Mouse (Mus musculus): ENCODE measurements around the gene Hsd17b6. TPM values are rescaled to one million over a fixed set of nuclear protein-coding genes. Genes with fewer than 3 reads are reported as not detected.

Gene Hsd17b6
- polyA plus RNA-seq, 1 experiment from 2014 or later: not detected

DNA sequence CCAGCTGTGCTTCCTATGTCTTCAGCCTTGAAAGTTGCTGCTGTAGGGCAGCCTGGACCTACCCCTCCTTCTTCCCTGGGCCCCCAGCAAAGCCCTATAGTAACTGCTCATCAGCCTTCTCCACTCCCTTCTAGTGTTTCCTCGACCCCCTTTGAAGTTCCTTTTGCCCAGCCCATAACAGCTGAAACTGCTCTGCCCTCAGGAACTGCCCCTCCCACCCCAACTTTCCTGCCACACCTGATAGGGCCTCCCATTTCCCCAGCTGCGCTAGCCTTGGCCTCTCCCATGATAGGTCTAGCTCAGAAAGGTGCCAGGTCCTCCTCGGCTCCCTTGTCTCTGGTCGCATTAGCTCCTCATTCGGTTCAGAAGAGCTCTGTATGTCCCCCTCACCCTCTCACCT is 31.8 kb upstream of the Hsd17b6 start:
- peak overlapping the region; percentile 51 for H3K9ac ChIP-seq
- no peak overlapping the region for H3K4me3 ChIP-seq
- H3K36me3 ChIP-seq: peaks cover 57% of the 10 kb centered on the region
- H3K4me1 ChIP-seq: peaks cover 66% of the 10 kb centered on the region
- H3K27ac ChIP-seq: 0 out of 2 replicates have a peak overlapping the region, but pooled peaks have one; percentile 17
- ATAC-seq (ENCODE audit: insufficient number of reproducible peaks, insufficient read depth, low FRiP score, low TSS enrichment, low read depth): no peak
- WGBS: 38% methylated on average over 5 of the region's 5 CpGs
- peak overlapping the region; percentile 86; the same call in 1 of the 2 replicates for H3K4me2 ChIP-seq
- H3K9me3 ChIP-seq: no peaks in the 10 kb centered on the region
- no peaks in the 10 kb centered on the region for H3K27me3 ChIP-seq

DNA sequence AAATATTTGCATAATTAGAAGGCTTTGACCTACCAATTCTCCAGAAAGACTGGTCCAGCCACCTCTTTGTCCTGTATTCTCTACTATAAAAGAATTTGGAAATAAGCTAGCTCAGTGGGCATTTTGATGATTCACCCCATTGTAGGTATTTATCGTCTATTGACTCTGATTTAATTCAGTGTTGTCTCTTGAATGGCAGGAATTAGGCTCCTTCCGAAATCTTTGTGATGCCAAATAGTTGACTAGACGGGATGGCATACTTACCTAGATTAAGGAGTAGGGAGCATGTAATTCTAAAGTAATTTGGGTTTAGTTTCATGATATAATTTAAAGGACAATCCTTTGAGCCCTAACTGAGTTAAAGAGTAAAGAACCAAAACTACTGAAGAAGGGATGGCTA is 30.5 kb upstream of the Hsd17b6 start:
- no peak for ATAC-seq (ENCODE audit: insufficient number of reproducible peaks, insufficient read depth, low FRiP score, low TSS enrichment, low read depth)
- peaks cover 57% of the 10 kb centered on the region for H3K4me1 ChIP-seq
- H3K4me3 ChIP-seq: peak overlapping the region; percentile 6; the same call in 1 of the 2 replicates
- H3K9me3 ChIP-seq: no peaks in the 10 kb centered on the region
- no peak overlapping the region for H3K27ac ChIP-seq
- WGBS: 64% methylated on average over 3 of the region's 3 CpGs
- peak overlapping the region; percentile 86 for H3K4me2 ChIP-seq
- no peaks in the 10 kb centered on the region for H3K27me3 ChIP-seq
- H3K36me3 ChIP-seq: peaks cover 44% of the 10 kb centered on the region
- H3K9ac ChIP-seq: 0 out of 2 replicates have a peak overlapping the region, but pooled peaks have one; percentile 28

DNA sequence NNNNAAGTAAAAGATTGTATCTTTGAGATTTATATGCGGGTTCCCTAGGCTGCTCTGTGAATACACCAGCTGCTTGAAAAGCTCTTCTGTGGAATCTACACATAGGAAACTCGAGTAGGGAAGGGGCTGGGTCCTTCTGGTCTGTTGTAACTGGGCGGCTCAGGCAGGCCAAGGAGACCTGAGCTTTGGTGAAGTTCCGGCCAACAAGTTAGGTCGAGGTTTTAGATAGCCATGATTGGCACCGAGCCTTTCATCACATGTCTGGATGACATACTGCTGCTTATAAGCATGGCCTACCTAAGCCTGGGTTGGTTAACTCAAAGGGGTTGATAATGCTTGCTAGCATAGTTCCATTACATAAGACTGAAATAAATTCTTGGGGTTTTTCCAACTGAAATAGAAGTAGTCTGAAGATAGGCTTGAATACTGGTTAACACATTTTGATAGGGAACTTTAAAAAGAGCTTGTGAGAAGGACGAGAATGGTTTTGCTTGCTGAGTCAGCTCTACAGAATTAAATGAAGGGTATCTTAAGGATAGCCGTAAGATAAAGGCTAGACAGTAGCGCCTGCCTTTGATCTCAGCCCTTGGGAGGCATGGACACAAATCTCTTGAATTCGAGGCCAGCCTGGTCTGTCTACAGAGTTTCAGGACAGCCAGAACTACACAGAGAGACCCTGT is 29.5 kb upstream of the Hsd17b6 start:
- WGBS: 3% methylated on average over 10 of the region's 10 CpGs
- Histone ChIP-seq H3K4me3 (peak overlapping the region; percentile 98), H3K9me3 (no peaks in the 10 kb centered on the region), H3K9ac (peak overlapping the region; percentile 99), H3K27me3 (no peaks in the 10 kb centered on the region), H3K27ac (peak overlapping the region; percentile 98), H3K4me1 (peaks cover 51% of the 10 kb centered on the region), H3K4me2 (peak overlapping the region; percentile 86), H3K36me3 (peaks cover 36% of the 10 kb centered on the region)
- ATAC-seq (ENCODE audit: insufficient number of reproducible peaks, insufficient read depth, low FRiP score, low TSS enrichment, low read depth): no peak

DNA sequence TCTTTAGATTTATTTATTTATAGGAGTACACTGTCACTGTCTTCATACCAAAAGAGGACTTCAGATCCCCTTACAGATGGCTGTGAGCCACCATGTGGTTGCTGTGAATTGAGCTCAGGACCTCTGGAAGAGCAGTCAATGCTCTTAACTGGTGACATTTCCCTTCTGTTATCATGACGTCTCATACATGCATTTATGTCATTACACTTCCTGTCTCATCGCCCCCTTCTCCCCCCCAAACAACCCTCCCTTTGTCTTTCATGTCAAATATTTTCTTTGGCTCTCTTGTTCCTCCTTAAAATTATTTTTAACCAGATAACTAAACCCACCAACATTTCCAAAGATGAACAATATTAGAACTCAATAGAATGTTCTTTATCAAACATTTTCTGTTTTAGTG is 23.4 kb upstream of the Hsd17b6 start:
- Histone ChIP-seq H3K9ac (no peak overlapping the region), H3K27me3 (no peaks in the 10 kb centered on the region), H3K4me3 (no peak overlapping the region), H3K27ac (no peak overlapping the region), H3K4me1 (peaks cover 5% of the 10 kb centered on the region; the same call in 1 of the 2 replicates), H3K4me2 (no peak overlapping the region), H3K36me3 (peaks cover 49% of the 10 kb centered on the region), H3K9me3 (no peaks in the 10 kb centered on the region)
- ATAC-seq (ENCODE audit: insufficient number of reproducible peaks, insufficient read depth, low FRiP score, low TSS enrichment, low read depth): no peak
- 72% methylated on average over 2 of the region's 2 CpGs for WGBS

DNA sequence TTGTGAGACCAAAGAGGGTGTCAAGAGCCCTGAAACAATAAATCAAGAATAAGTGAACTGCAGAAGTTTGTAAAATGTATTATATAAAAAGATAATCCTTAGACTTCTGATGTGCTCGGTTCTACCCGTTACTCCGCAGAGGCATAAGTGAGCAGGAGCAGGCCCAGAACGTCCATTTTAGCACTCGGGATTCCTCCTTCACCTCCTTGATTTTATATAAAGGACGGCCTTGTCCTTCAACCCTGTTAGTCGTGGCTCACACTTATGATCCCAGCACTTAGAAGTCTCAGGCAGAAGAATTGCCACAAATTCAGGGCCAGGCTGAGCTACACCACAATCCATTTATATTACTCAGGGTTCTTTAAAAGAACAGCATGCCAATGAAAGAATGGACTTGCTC is 22.5 kb upstream of the Hsd17b6 start:
- Histone ChIP-seq H3K4me1 (peaks cover 5% of the 10 kb centered on the region; the same call in 1 of the 2 replicates), H3K9ac (no peak overlapping the region), H3K27me3 (no peaks in the 10 kb centered on the region), H3K36me3 (peaks cover 57% of the 10 kb centered on the region), H3K4me2 (no peak overlapping the region), H3K27ac (no peak overlapping the region), H3K9me3 (no peaks in the 10 kb centered on the region), H3K4me3 (no peak overlapping the region)
- whole genome bisulfite sequencing: 92% methylated on average over 7 of the region's 7 CpGs
- ATAC-seq (ENCODE audit: insufficient number of reproducible peaks, insufficient read depth, low FRiP score, low TSS enrichment, low read depth): no peak

DNA sequence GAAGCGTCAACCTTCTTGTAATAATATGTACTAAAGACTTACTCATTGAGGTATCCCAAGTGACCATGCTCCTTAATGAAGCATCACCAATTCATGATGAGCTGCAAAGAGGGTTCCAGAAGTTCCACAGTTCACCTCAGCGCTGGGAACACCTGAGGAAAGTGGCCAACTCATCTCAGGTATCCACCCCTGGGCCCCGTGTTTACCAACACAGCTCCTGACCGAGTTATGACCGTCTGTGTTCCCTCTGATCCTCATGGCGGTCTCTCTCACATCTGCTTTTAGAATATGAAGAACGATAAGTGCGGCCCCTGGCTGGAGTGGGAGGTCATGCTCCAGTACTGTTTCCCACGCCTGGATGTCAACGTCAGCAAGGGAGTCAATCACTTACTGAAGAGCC is 16.1 kb upstream of the Hsd17b6 start:
- Histone ChIP-seq H3K36me3 (peaks cover 84% of the 10 kb centered on the region), H3K4me1 (no peaks in the 10 kb centered on the region), H3K9me3 (no peaks in the 10 kb centered on the region), H3K27ac (no peak overlapping the region), H3K4me2 (no peak overlapping the region), H3K27me3 (no peaks in the 10 kb centered on the region), H3K4me3 (no peak overlapping the region), H3K9ac (no peak overlapping the region)
- no peak for ATAC-seq (ENCODE audit: insufficient number of reproducible peaks, insufficient read depth, low FRiP score, low TSS enrichment, low read depth)
- WGBS: 93% methylated on average over 10 of the region's 10 CpGs

DNA sequence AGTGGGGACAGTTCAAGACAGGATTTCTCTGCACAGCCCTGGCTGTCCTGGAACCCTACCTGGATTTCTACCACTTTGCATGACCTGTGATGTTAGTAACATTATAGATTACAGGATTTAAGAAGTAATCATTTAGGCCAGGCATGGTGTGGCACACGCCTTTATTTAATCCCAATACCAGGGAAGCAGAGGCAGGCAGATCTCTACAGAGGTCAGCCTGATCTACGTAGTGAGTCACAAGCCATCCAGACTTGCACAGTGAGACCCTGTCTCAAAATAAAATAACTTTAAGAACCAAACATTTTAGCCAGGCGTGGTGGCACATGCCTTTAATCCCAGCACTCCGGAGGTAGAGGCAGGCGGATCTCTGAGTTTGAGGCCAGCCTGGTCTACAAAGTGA is 14.8 kb upstream of the Hsd17b6 start:
- ATAC-seq (ENCODE audit: insufficient number of reproducible peaks, insufficient read depth, low FRiP score, low TSS enrichment, low read depth): no peak
- H3K36me3 ChIP-seq: peaks cover 81% of the 10 kb centered on the region
- no peaks in the 10 kb centered on the region for H3K9me3 ChIP-seq
- H3K9ac ChIP-seq: no peak overlapping the region
- 94% methylated on average over 5 of the region's 5 CpGs for WGBS
- no peak overlapping the region for H3K4me2 ChIP-seq
- H3K27ac ChIP-seq: no peak overlapping the region
- H3K4me3 ChIP-seq: no peak overlapping the region
- H3K4me1 ChIP-seq: no peaks in the 10 kb centered on the region
- H3K27me3 ChIP-seq: no peaks in the 10 kb centered on the region

DNA sequence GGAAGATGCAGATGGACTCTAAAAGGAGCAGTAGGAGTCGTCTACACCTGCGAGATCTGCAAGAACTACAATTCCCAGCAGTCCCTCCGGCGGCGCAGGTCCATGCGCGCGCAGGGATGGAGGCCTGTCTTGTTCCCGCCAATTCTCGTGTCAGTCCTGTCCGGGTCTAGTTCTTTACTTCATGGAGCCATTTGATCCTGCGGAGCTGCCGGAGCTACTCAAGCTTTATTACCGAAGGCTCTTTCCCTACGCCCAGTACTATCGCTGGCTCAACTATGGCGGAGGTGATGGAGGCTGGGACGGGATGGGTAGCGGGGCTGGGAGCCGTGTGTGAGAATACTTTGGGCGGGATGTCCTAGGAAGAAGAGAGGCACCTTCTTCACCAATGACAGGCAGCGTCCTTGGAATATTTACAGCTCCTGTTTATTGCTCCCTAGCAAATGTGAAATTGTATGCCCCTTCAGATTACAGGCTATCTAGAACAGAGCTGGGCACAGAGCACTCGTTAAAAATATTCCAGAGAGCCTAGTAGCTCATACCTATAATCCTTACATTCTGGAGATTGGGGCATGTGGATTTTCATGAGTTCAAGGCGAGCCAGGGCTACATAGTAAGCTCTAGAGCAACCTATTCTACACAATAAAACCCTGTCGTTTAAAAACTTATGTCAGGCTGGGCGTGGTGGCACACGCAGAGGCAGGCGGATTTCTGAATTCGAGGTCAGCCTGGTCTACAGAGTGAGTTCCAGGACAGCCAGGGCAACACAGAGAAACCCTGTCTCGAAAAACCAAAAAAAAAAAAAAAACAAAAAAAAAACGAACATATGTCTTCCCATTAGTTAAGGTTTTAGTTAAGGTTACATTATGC is 7.9 kb upstream of the Hsd17b6 start, which contains the start of gene Prim1:
TSS of gene Prim1 (plus strand) at position 101 of the 867 bp plus-strand sequence.
- peak; percentile 75; the same call in 1 of the 2 replicates for ATAC-seq (ENCODE audit: insufficient number of reproducible peaks, insufficient read depth, low FRiP score, low TSS enrichment, low read depth)
- peak within 1 kb of the TSS; percentile 70 for H3K4me2 ChIP-seq

DNA sequence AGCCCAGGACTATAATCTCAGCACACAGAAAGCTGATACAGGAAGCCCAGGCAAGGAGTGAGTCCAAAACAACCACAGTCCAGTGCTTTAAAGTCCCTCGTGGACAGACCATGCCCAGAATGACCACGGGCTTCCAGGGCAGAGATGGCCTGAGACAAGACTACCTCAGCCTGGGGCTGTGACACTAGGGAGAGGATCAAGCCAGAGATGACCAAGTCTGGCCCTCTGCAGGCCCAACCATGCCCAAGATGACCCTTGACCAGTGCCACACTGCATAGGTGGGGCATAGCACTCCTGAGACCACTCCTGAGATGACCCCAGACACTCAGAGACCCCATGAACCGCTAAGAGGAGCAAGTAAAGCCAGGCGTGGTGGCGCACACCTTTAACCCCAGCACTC is 2.3 kb upstream of the Hsd17b6 start:
- WGBS: 79% methylated on average over 5 of the region's 5 CpGs

More for the DNA sequence above, 7.9 kb upstream of the Hsd17b6 start, which contains the start of gene Prim1:
- H3K36me3 ChIP-seq: peaks cover 23% of the 10 kb centered on the region
- WGBS: 5% methylated on average over 31 of the region's 31 CpGs
- H3K4me3 ChIP-seq: peak within 1 kb of the TSS; percentile 66
- H3K9ac ChIP-seq: peak within 1 kb of the TSS; percentile 79
- H3K27ac ChIP-seq: peak within 1 kb of the TSS; percentile 81
- H3K9me3 ChIP-seq: no peaks in the 10 kb centered on the region
- no peaks in the 10 kb centered on the region for H3K27me3 ChIP-seq
- no peaks in the 10 kb centered on the region for H3K4me1 ChIP-seq

DNA sequence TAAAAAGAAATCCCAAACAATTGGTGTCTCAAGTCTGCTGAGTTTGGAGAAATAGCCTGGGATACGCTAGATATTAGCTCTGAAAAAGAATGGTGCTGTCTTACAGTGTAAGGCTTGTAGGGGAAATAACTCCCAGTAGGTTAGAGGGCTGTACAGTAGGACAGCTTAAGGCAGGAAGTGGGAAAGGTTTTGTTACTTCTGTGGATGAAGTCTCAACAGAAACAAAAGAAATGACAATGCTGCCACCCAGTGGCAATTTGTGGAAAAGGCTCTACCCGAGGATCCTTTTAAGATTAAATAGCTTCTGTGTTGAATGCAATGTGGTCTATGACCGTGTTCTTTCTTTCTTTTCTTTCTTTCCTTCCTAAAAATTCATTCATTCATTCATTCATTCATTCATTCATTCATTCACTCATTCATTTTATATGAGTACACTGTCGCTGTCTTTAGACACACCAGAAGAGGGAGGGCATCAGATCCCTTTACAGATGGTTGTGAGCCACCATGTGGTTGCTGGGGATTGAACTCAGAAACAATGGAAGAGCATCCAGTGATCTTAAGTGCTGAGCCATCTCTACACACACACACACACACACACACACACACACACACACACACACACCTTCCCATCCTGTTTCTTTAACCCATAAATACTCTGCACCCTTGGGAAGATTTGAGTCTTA is 937 bp upstream of the Hsd17b6 start:
- Histone ChIP-seq H3K27me3 (no peaks in the 10 kb centered on the region), H3K4me3 (no peak overlapping the region), H3K27ac (no peak overlapping the region), H3K4me1 (no peaks in the 10 kb centered on the region), H3K9ac (no peak overlapping the region), H3K9me3 (no peaks in the 10 kb centered on the region), H3K4me2 (no peak overlapping the region), H3K36me3 (no peaks in the 10 kb centered on the region)
- 0 out of 2 replicates have a peak, but pooled peaks have one; percentile 48 for ATAC-seq (ENCODE audit: insufficient number of reproducible peaks, insufficient read depth, low FRiP score, low TSS enrichment, low read depth)
- WGBS: 7% methylated on average over 4 of the region's 4 CpGs

More for the DNA sequence above, 2.3 kb upstream of the Hsd17b6 start:
- ATAC-seq (ENCODE audit: insufficient number of reproducible peaks, insufficient read depth, low FRiP score, low TSS enrichment, low read depth): no peak
- no peak overlapping the region for H3K9ac ChIP-seq
- H3K4me2 ChIP-seq: no peak overlapping the region
- H3K4me3 ChIP-seq: no peak overlapping the region
- H3K9me3 ChIP-seq: no peaks in the 10 kb centered on the region
- no peak overlapping the region for H3K27ac ChIP-seq
- H3K27me3 ChIP-seq: no peaks in the 10 kb centered on the region
- no peaks in the 10 kb centered on the region for H3K36me3 ChIP-seq
- H3K4me1 ChIP-seq: no peaks in the 10 kb centered on the region

DNA sequence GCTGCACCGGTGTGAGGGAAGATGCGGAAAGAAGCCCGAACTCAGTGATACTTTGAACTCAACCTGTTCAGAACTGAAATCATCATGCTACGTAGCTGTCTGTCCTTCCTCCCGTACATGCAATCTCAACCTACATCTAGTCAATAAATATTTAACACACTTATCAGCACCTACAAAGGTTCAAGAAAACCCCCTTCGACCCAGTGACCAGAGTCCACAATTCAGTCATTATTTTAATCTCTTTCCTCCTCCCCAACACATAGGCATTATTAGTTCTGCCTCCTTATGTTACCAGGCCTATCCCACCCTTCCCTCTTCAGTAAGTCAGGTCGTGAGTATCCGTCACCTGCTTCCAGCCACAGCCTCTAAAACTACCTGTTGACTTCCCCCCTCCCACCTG is 1.9 kb downstream of the Hsd17b6 start:
- no peak overlapping the region for H3K4me3 ChIP-seq
- WGBS: 85% methylated on average over 8 of the region's 8 CpGs

More for the DNA sequence above, 1.9 kb downstream of the Hsd17b6 start:
- no peaks in the 10 kb centered on the region for H3K36me3 ChIP-seq
- no peaks in the 10 kb centered on the region for H3K27me3 ChIP-seq
- no peak overlapping the region for H3K9ac ChIP-seq
- no peak for ATAC-seq (ENCODE audit: insufficient number of reproducible peaks, insufficient read depth, low FRiP score, low TSS enrichment, low read depth)
- H3K4me2 ChIP-seq: no peak overlapping the region
- no peaks in the 10 kb centered on the region for H3K9me3 ChIP-seq
- no peak overlapping the region for H3K27ac ChIP-seq
- H3K4me1 ChIP-seq: no peaks in the 10 kb centered on the region
